Mouse (Mus musculus): ENCODE results near the gene Lama1. TPM values are rescaled to one million over a fixed set of nuclear protein-coding genes. Genes with fewer than 3 reads are reported as not detected.

Lama1 gene
- polyA plus RNA-seq, 1 experiment from 2014 or later = 24.1 TPM

DNA sequence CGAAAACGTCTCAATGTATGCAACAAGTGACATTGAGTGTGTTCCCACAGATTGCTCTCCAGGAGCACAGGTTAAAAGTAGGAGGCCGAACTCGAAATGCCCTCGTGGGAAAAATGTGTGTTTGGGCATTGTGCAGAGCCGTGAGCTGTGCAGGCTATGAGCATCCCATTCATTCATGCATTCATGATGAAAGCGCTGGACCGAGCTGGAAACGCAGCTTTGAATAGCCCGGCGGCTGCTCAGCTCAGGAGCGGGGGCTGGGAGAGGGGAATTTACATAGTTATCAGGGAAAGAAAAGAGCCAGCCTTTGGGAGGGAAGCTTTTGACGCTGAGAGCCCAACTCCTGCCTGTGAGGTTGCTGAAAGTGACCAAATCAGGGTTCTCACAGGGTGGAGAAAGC, 1.2 kb downstream of the Lama1 start:
- under 1% methylated on average over 13 of the region's 13 CpGs for WGBS
- Histone ChIP-seq H3K27ac (replicated peaks) (peak overlapping the region; percentile 96), H3K36me3 (0 out of 2 replicates have a peak, but pooled peaks cover 5% of the 10 kb centered on the region), H3K4me1 (peaks cover 84% of the 10 kb centered on the region), H3K27me3 (ENCODE audit: low read depth, poor library complexity, severe bottlenecking) (no peaks in the 10 kb centered on the region), H3K9me3 (replicated peaks) (no peaks in the 10 kb centered on the region), H3K4me3 (peak overlapping the region; percentile 81)
- DNase-seq (ENCODE audit: low spot score) = peak; percentile 85

DNA sequence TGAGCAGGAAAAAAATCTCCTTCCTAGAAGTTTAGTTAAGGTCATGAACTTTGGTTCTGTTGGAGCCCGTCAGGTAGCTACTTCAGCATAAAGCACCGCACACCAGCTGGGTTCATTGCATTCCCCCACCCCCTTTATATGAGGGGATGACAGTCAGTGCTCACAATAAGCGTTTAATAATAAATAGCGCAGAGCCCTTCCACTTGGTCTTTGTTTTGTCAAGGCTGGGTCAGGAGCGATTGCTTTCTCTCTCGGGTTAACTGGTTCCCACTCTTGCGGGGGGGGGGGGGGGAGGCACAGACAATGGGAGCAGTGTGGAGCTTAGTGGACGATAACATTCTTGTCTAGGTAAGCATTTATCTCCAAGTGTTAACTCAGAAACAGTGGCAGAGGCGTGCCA, 4.7 kb downstream of the Lama1 start:
- peak overlapping the region; percentile 50 for H3K27ac ChIP-seq (replicated peaks)
- no peaks in the 10 kb centered on the region for H3K9me3 ChIP-seq (replicated peaks)
- peak overlapping the region; percentile 23; the same call in 1 of the 2 replicates for H3K4me3 ChIP-seq
- peaks cover 65% of the 10 kb centered on the region for H3K4me1 ChIP-seq
- H3K36me3 ChIP-seq = peaks cover 22% of the 10 kb centered on the region
- 22% methylated on average over 9 of the region's 9 CpGs for WGBS
- no peaks in the 10 kb centered on the region for H3K27me3 ChIP-seq (ENCODE audit: low read depth, poor library complexity, severe bottlenecking)
- DNase-seq (ENCODE audit: low spot score) = no peak

DNA sequence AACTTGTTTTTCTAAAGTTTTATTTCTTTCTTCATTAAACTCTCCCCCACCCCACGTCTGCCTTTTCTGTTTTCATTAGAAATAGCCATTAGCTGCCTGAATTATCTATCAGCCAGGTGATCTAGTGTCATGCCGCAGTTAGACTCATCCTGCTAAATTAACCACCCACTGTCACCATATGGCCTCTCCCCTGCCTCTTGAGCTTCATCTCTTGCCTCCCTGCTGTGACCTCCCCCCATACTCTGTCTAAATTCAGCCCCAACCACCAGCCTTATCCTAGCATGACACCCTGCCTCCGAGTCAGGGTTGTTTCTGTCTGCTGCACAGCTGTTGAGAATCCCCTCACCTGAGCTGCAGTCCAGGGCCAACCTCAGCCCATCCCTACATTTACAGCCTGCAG, 5.9 kb downstream of the Lama1 start:
- DNase-seq (ENCODE audit: low spot score) = no peak
- WGBS = 67% methylated on average over 3 of the region's 3 CpGs
- Histone ChIP-seq H3K27me3 (ENCODE audit: low read depth, poor library complexity, severe bottlenecking) (no peaks in the 10 kb centered on the region), H3K9me3 (replicated peaks) (no peaks in the 10 kb centered on the region), H3K4me3 (no peak overlapping the region), H3K36me3 (peaks cover 22% of the 10 kb centered on the region), H3K27ac (replicated peaks) (peak overlapping the region; percentile 19; the same call in 1 of the 2 replicates), H3K4me1 (peaks cover 57% of the 10 kb centered on the region)

DNA sequence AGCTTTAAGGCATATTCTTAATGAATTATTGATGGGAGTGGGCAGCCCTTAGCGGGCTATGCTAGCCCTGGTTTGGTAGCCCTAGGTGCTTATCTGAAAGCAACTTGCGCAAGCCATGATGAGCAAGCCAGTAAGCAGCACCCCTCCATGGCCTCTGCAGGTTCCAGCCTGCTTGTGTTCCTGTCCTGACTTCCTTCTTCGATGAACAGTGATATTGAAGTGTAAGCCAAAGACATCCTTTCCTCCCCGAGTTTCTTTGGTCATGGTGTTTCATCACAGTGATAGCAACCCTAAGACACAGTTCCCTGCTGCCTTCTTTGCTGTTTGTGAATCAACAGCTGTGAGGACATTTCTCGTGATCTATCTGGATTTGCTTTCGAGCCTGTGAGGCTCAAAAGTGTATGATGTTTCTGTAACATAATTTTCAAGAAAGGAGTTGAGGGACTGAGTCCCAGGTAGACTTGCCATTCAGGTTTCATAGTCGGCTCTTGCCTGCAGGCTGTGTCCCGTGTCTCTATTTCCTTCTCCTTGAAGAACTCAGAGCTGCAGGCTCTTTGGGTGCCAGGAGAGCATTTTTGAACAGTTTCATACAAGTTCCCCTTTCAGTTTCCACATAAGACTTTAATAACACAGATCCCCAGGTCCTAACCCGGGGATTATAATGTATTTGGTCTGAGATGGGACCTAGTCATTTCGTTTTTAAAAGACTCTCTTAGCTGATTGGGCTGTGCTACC, 8.1 kb downstream of the Lama1 start:
- H3K27ac ChIP-seq (replicated peaks) = no peak overlapping the region
- WGBS = 85% methylated on average over 10 of the region's 10 CpGs
- peaks cover 51% of the 10 kb centered on the region for H3K4me1 ChIP-seq
- H3K9me3 ChIP-seq (replicated peaks) = no peaks in the 10 kb centered on the region
- no peaks in the 10 kb centered on the region for H3K27me3 ChIP-seq (ENCODE audit: low read depth, poor library complexity, severe bottlenecking)
- no peak overlapping the region for H3K4me3 ChIP-seq
- DNase-seq (ENCODE audit: low spot score) = no peak
- peaks cover 22% of the 10 kb centered on the region for H3K36me3 ChIP-seq

DNA sequence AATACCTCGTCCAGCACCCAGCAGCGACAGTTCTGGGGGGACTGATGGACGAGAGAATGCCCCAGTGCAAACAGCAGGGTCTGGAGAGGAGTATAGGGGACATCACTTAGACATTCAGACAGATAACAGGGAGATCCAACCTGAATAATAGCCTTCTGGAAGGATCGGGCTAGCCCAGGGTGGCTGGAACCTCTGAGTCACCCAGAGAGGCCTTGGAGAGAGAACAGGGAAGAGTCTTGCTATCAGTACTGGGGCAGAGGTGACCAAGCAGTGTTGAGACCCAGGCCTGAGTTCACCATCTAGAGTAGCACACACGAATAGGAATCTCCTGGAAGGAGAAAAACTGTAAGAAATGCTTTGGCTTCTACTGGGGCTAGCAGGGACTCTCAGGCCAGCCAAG, 9.3 kb downstream of the Lama1 start:
- 87% methylated on average over 5 of the region's 5 CpGs for WGBS
- no peak for DNase-seq (ENCODE audit: low spot score)

DNA sequence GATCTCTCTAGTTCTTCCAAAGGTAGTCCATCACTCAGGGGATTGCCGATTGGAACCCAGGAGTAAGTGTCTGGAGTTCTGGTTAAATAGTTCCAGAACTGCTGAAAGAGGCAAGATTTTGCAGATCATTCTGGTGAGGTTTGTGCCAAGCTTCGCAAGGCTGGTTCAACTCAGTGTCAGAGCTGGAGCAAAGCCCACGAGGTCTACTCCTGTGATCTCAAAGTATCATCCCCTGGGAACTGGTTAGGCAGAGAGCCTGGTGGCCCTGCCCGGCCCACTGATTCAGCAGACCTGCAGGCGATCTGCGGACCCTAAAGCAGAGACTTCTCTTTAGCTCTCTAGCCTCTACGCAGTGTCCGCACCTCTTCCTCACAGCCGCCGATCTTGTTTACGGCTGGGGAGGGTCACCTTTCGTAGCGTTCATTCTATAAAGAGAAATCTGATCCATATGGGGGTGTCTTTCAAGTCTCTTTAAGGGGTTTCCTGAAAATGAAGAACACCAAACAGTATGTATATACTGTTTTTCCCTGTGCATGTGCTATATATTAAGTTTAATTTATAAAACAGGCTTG, 10.8 kb downstream of the Lama1 start:
- Histone ChIP-seq H3K4me1 (peaks cover 42% of the 10 kb centered on the region), H3K9me3 (replicated peaks) (no peaks in the 10 kb centered on the region), H3K4me3 (no peak overlapping the region), H3K27me3 (ENCODE audit: low read depth, poor library complexity, severe bottlenecking) (no peaks in the 10 kb centered on the region), H3K27ac (replicated peaks) (no peak overlapping the region), H3K36me3 (peaks cover 22% of the 10 kb centered on the region)
- 83% methylated on average over 13 of the region's 13 CpGs for WGBS
- no peak for DNase-seq (ENCODE audit: low spot score)

More for the DNA sequence above, 9.3 kb downstream of the Lama1 start:
- Histone ChIP-seq H3K9me3 (replicated peaks) (no peaks in the 10 kb centered on the region), H3K27me3 (ENCODE audit: low read depth, poor library complexity, severe bottlenecking) (no peaks in the 10 kb centered on the region), H3K4me1 (peaks cover 51% of the 10 kb centered on the region), H3K36me3 (peaks cover 22% of the 10 kb centered on the region), H3K4me3 (no peak overlapping the region), H3K27ac (replicated peaks) (no peak overlapping the region)

DNA sequence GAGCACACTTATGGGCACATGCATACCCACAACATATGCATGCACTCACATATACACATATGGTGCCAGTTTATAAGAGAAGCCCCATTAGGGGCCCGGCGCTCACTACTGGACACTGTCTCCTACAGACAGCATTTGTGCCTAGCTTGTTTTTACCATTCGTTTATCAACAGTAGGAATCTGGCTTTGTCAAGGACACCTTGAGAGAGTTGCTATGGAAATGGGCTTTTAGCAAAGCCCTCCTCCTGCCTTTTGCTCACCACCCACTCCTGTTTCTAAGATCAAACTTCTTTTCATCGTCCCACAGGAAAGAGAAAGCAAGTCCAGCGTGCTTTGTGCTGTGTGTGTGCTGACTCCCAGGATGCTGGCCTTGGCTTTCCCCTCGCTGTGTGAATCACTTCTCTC, 13.3 kb downstream of the Lama1 start:
- Histone ChIP-seq H3K9me3 (replicated peaks) (no peaks in the 10 kb centered on the region), H3K4me3 (no peak overlapping the region), H3K27me3 (ENCODE audit: low read depth, poor library complexity, severe bottlenecking) (no peaks in the 10 kb centered on the region), H3K4me1 (peaks cover 38% of the 10 kb centered on the region), H3K27ac (replicated peaks) (0 out of 2 replicates have a peak overlapping the region, but pooled peaks have one; percentile 28), H3K36me3 (peaks cover 1% of the 10 kb centered on the region)
- no peak for DNase-seq (ENCODE audit: low spot score)
- 61% methylated on average over 6 of the region's 6 CpGs for WGBS

DNA sequence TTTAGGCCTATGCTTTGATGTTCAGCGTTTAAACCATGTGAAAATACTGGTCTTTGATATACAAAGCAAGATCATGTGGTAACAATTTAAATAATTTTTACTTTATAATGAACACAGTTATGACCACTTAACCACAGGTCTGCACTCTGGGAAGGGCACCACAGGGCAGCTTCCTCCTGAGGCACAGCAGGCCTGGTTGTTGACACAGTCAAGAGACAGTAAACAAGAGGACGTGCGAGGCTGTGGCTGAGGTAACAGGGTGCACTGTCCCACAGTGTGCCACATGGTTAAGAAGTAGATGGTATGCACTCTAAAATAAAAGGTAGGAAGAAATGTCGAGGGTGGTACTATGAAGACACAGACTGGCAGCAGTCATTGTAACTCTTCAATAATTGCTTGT, 14.3 kb downstream of the Lama1 start:
- H3K36me3 ChIP-seq = peaks cover 11% of the 10 kb centered on the region
- H3K4me1 ChIP-seq = peaks cover 38% of the 10 kb centered on the region
- no peaks in the 10 kb centered on the region for H3K27me3 ChIP-seq (ENCODE audit: low read depth, poor library complexity, severe bottlenecking)
- H3K4me3 ChIP-seq = no peak overlapping the region
- H3K27ac ChIP-seq (replicated peaks) = no peak overlapping the region
- 63% methylated on average over 4 of the region's 4 CpGs for WGBS
- DNase-seq (ENCODE audit: low spot score) = no peak
- no peaks in the 10 kb centered on the region for H3K9me3 ChIP-seq (replicated peaks)

DNA sequence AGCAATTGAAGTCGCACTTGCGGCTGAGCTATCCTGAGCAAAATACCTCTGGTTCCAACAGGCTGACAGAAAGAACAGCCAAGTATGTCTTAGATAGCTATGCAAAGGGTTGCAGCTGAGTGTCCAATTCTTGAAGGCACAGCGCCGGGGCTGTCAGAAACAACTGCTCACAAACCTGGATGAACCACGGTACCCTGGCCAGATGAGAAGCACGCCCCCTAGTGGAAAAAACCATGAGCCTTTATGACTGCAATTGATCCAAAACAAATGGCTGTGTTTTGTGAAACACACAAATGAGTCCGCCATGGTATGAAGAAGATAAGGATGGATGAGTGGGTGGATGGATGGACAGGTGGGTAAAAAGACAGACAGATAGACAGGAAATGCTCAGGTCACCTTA, 15.9 kb downstream of the Lama1 start:
- no peak for DNase-seq (ENCODE audit: low spot score)
- H3K27ac ChIP-seq (replicated peaks) = no peak overlapping the region
- no peaks in the 10 kb centered on the region for H3K27me3 ChIP-seq (ENCODE audit: low read depth, poor library complexity, severe bottlenecking)
- whole genome bisulfite sequencing = 67% methylated on average over 7 of the region's 7 CpGs
- peaks cover 27% of the 10 kb centered on the region for H3K36me3 ChIP-seq
- H3K4me1 ChIP-seq = peaks cover 35% of the 10 kb centered on the region
- no peaks in the 10 kb centered on the region for H3K9me3 ChIP-seq (replicated peaks)
- no peak overlapping the region for H3K4me3 ChIP-seq

DNA sequence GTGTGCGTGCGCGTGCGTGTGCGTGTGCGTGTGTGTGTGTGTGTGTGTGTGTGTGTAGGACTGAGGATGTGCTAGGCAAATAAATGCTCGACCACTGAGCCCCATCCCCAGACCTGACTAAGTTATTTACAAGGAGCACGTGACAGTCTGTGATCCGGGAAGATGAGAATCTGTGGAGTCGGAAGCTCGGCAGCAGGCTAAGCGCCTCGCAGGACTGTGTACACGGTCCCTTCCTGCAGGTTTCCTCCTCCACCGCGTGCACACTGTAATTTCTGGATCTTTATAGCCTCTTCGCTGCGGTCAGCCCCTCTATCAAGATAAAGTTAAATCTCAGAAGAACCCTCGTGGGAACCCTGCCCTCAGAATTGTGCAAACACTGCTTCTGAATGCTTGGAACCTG, 18.4 kb downstream of the Lama1 start:
- H3K36me3 ChIP-seq = peaks cover 50% of the 10 kb centered on the region
- H3K4me1 ChIP-seq = peaks cover 15% of the 10 kb centered on the region
- no peak overlapping the region for H3K4me3 ChIP-seq
- H3K27me3 ChIP-seq (ENCODE audit: low read depth, poor library complexity, severe bottlenecking) = no peaks in the 10 kb centered on the region
- 89% methylated on average over 19 of the region's 19 CpGs for WGBS
- no peak for DNase-seq (ENCODE audit: low spot score)
- H3K27ac ChIP-seq (replicated peaks) = no peak overlapping the region
- no peaks in the 10 kb centered on the region for H3K9me3 ChIP-seq (replicated peaks)

DNA sequence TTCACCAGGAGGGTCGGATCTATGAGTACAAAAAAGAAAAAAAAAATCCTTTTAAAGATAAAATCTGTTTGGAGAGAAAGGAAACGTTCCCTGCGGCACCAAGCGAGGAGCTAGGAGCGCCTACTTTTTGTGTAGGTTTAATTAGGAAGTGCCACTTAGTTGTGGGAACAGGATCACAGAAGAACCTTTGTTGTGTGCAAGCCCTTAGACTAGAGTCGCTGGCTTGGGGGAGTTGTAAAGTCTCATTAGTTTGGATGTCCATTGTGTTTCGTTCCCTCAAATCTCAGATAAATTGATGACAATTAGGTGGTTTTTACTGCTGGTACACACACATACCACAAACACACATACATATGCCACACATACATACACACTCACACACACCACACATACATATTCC, 25.0 kb downstream of the Lama1 start:
- Histone ChIP-seq H3K27me3 (ENCODE audit: low read depth, poor library complexity, severe bottlenecking) (no peaks in the 10 kb centered on the region), H3K36me3 (peaks cover 85% of the 10 kb centered on the region), H3K9me3 (replicated peaks) (no peaks in the 10 kb centered on the region), H3K27ac (replicated peaks) (no peak overlapping the region), H3K4me1 (no peaks in the 10 kb centered on the region), H3K4me3 (no peak overlapping the region)
- no peak for DNase-seq (ENCODE audit: low spot score)
- 77% methylated on average over 7 of the region's 7 CpGs for WGBS

DNA sequence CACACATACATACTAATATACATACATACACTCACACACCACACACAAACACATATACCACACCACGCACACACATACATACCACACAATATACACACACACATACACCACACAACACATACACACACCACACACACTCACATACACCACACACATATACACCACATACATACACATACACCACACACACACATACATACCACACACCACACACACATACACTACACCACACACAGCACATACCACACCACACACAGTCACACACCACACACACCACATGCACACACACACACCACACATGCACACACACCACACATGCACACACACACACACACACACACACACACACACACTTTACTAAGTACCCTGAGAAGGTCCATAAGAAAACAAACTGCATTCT, 25.5 kb downstream of the Lama1 start:
- peaks cover 85% of the 10 kb centered on the region for H3K36me3 ChIP-seq
- H3K9me3 ChIP-seq (replicated peaks) = no peaks in the 10 kb centered on the region
- no peaks in the 10 kb centered on the region for H3K27me3 ChIP-seq (ENCODE audit: low read depth, poor library complexity, severe bottlenecking)
- H3K4me3 ChIP-seq = no peak overlapping the region
- H3K27ac ChIP-seq (replicated peaks) = no peak overlapping the region
- no peak for DNase-seq (ENCODE audit: low spot score)
- 97% methylated on average over 1 of the region's 1 CpGs for WGBS
- H3K4me1 ChIP-seq = no peaks in the 10 kb centered on the region

Data from midbrain, embryonic 10.5 days (tissue).